Mouse (Mus musculus) hindbrain, embryonic 12.5 days (tissue): ENCODE measurements around the gene Mfap4. TPM values are rescaled to one million over a fixed set of nuclear protein-coding genes. Genes with fewer than 3 reads are reported as not detected.

Experiments used
- ATAC-seq: fragments of 200-750 bp; cut with Nextera tagmentation; 2 replicates; pipeline ENCODE4 v1.8.0; 2017; ENCODE audit warnings: moderate TSS enrichment; ENCODE audit not compliant: low FRiP score
- H3K27ac ChIP-seq: fragments of 300-500 bp; sonication (generic); 2 replicates; pipeline ENCODE4 v1.5.1; 2016; ENCODE audit warnings: mild to moderate bottlenecking
- H3K27me3 ChIP-seq: fragments of 300-500 bp; sonication (generic); 2 replicates; pipeline ENCODE4 v1.6.1; 2016; ENCODE audit warnings: mild to moderate bottlenecking
- H3K36me3 ChIP-seq: fragments of 300-500 bp; sonication (generic); 2 replicates; pipeline ENCODE4 v1.6.1; 2016; ENCODE audit warnings: mild to moderate bottlenecking
- H3K4me1 ChIP-seq: fragments of 300-500 bp; sonication (generic); 2 replicates; pipeline ENCODE4 v1.6.1; 2016
- H3K4me2 ChIP-seq: fragments of 300-500 bp; sonication (generic); replicated peaks from 2 replicates; pipeline ENCODE4 v1.6.1; 2016; ENCODE audit warnings: mild to moderate bottlenecking
- H3K4me3 ChIP-seq: fragments of 300-500 bp; sonication (generic); 2 replicates; pipeline ENCODE4 v1.5.1; 2016; ENCODE audit warnings: mild to moderate bottlenecking
- H3K9ac ChIP-seq: fragments of 300-500 bp; sonication (generic); 2 replicates; pipeline ENCODE4 v1.6.1; 2016; ENCODE audit warnings: mild to moderate bottlenecking, moderate library complexity
- H3K9me3 ChIP-seq: fragments of 300-500 bp; sonication (generic); replicated peaks from 2 replicates; pipeline ENCODE4 v1.6.1; 2016; ENCODE audit warnings: mild to moderate bottlenecking
- WGBS: fragments of 180-500 bp; shearing (Covaris S2); methylation state at CpG from one replicate; pipeline ENCODE4 v1.1.7; 2016; 5-methylcytosine and 5-hydroxymethylcytosine counted together
- polyA plus RNA-seq: library from polyadenylated mRNA; unstranded; fragments of >200 nt; fragmentation: Nextera tagmentation; extraction: Ambion mirVana; gene quantifications from 2 replicates; pipeline ENCODE4 v1.2.1, GENCODE M21; 2016

The Mfap4 gene
- polyA plus RNA-seq, 1 experiment from 2014 or later, result 131 TPM

GRCm38 (mm10) chr11:61468534-61468933 lies 16.7 kb upstream of the Mfap4 start:
- H3K36me3 ChIP-seq, result no peaks in the 10 kb centered on the region
- H3K9ac ChIP-seq, result no peak overlapping the region
- H3K9me3 ChIP-seq, result no peaks in the 10 kb centered on the region
- H3K4me3 ChIP-seq, result no peak overlapping the region
- no peak overlapping the region for H3K27ac ChIP-seq
- 89% methylated on average over 4 of the region's 4 CpGs for WGBS
- H3K4me2 ChIP-seq, result no peak overlapping the region
- H3K4me1 ChIP-seq, result no peaks in the 10 kb centered on the region
- no peak for ATAC-seq
- no peaks in the 10 kb centered on the region for H3K27me3 ChIP-seq

GRCm38 (mm10) chr11:61469317-61469917 lies 15.8 kb upstream of the Mfap4 start:
- no peaks in the 10 kb centered on the region for H3K4me1 ChIP-seq
- H3K4me2 ChIP-seq, result no peak overlapping the region
- WGBS, result 65% methylated on average over 7 of the region's 7 CpGs
- H3K27me3 ChIP-seq, result no peaks in the 10 kb centered on the region
- no peak overlapping the region for H3K9ac ChIP-seq
- H3K9me3 ChIP-seq, result no peaks in the 10 kb centered on the region
- no peaks in the 10 kb centered on the region for H3K36me3 ChIP-seq
- H3K27ac ChIP-seq, result no peak overlapping the region
- no peak for ATAC-seq
- H3K4me3 ChIP-seq, result no peak overlapping the region

- Histone ChIP-seq H3K36me3 (no peaks in the 10 kb centered on the region), H3K4me3 (no peak overlapping the region), H3K4me2 (no peak overlapping the region), H3K4me1 (no peaks in the 10 kb centered on the region), H3K9me3 (no peaks in the 10 kb centered on the region), H3K27ac (no peak overlapping the region), H3K27me3 (no peaks in the 10 kb centered on the region), H3K9ac (no peak overlapping the region)
- ATAC-seq, result no peak
These were observed 14.4 kb upstream of the Mfap4 start for GRCm38 (mm10) chr11:61470880-61471279.

GRCm38 (mm10) chr11:61473630-61474029 lies 11.6 kb upstream of the Mfap4 start:
- no peak overlapping the region for H3K9ac ChIP-seq
- ATAC-seq, result no peak
- 80% methylated on average over 4 of the region's 4 CpGs for WGBS

GRCm38 (mm10) chr11:61476786-61477382 lies 8.3 kb upstream of the Mfap4 start:
- Histone ChIP-seq H3K9me3 (no peaks in the 10 kb centered on the region), H3K27me3 (no peaks in the 10 kb centered on the region), H3K9ac (no peak overlapping the region), H3K27ac (peak overlapping the region; percentile 30; the same call in 1 of the 2 replicates), H3K4me1 (peaks cover 13% of the 10 kb centered on the region), H3K4me3 (0 out of 2 replicates have a peak overlapping the region, but pooled peaks have one; percentile 3), H3K4me2 (peak overlapping the region; percentile 24), H3K36me3 (no peaks in the 10 kb centered on the region)
- WGBS, result 62% methylated on average over 12 of the region's 12 CpGs
- ATAC-seq, result no peak

More at GRCm38 (mm10) chr11:61473630-61474029, 11.6 kb upstream of the Mfap4 start:
- H3K27ac ChIP-seq, result no peak overlapping the region
- H3K36me3 ChIP-seq, result no peaks in the 10 kb centered on the region
- no peak overlapping the region for H3K4me3 ChIP-seq
- no peak overlapping the region for H3K4me2 ChIP-seq
- H3K9me3 ChIP-seq, result no peaks in the 10 kb centered on the region
- peaks cover 8% of the 10 kb centered on the region for H3K4me1 ChIP-seq
- no peaks in the 10 kb centered on the region for H3K27me3 ChIP-seq

GRCm38 (mm10) chr11:61477566-61478508 lies 7.4 kb upstream of the Mfap4 start:
- ATAC-seq, result no peak
- Histone ChIP-seq H3K36me3 (no peaks in the 10 kb centered on the region), H3K27ac (no peak overlapping the region), H3K4me3 (no peak overlapping the region), H3K9me3 (no peaks in the 10 kb centered on the region), H3K9ac (no peak overlapping the region), H3K4me2 (peak overlapping the region; percentile 24; the same call in 1 of the 2 replicates), H3K27me3 (no peaks in the 10 kb centered on the region), H3K4me1 (peaks cover 15% of the 10 kb centered on the region)
- 49% methylated on average over 17 of the region's 17 CpGs for WGBS

GRCm38 (mm10) chr11:61478788-61479187 lies 6.4 kb upstream of the Mfap4 start:
- Histone ChIP-seq H3K4me2 (no peak overlapping the region), H3K27me3 (no peaks in the 10 kb centered on the region), H3K27ac (no peak overlapping the region), H3K36me3 (no peaks in the 10 kb centered on the region), H3K9me3 (no peaks in the 10 kb centered on the region), H3K4me1 (peaks cover 15% of the 10 kb centered on the region), H3K9ac (no peak overlapping the region), H3K4me3 (no peak overlapping the region)
- 93% methylated on average over 4 of the region's 4 CpGs for WGBS
- ATAC-seq, result no peak

- H3K27ac ChIP-seq, result no peak overlapping the region
- no peaks in the 10 kb centered on the region for H3K36me3 ChIP-seq
- H3K9ac ChIP-seq, result no peak overlapping the region
- 71% methylated on average over 9 of the region's 9 CpGs for WGBS
- H3K4me2 ChIP-seq, result no peak overlapping the region
- no peak for ATAC-seq
- H3K9me3 ChIP-seq, result no peaks in the 10 kb centered on the region
- H3K4me3 ChIP-seq, result no peak overlapping the region
- no peaks in the 10 kb centered on the region for H3K27me3 ChIP-seq
- H3K4me1 ChIP-seq, result peaks cover 40% of the 10 kb centered on the region
These were observed 3.8 kb upstream of the Mfap4 start for GRCm38 (mm10) chr11:61481239-61482090.

- Histone ChIP-seq H3K4me2 (no peak overlapping the region), H3K9me3 (no peaks in the 10 kb centered on the region), H3K4me3 (no peak overlapping the region), H3K27ac (peak overlapping the region; percentile 98), H3K36me3 (peaks cover 9% of the 10 kb centered on the region), H3K9ac (no peak overlapping the region), H3K4me1 (peaks cover 48% of the 10 kb centered on the region), H3K27me3 (no peaks in the 10 kb centered on the region)
- 64% methylated on average over 13 of the region's 13 CpGs for WGBS
- ATAC-seq, result no peak
These were observed 1.9 kb upstream of the Mfap4 start for GRCm38 (mm10) chr11:61483226-61483845.

- Histone ChIP-seq H3K4me2 (peak overlapping the region; percentile 48), H3K27me3 (no peaks in the 10 kb centered on the region), H3K4me1 (peaks cover 55% of the 10 kb centered on the region), H3K9me3 (no peaks in the 10 kb centered on the region), H3K9ac (peak overlapping the region; percentile 50; the same call in 1 of the 2 replicates), H3K36me3 (peaks cover 18% of the 10 kb centered on the region), H3K27ac (peak overlapping the region; percentile 98), H3K4me3 (peak overlapping the region; percentile 26; the same call in 1 of the 2 replicates)
- WGBS, result 14% methylated on average over 10 of the region's 10 CpGs
- ATAC-seq, result 0 out of 2 replicates have a peak, but pooled peaks have one; percentile 10
These were observed 997 bp upstream of the Mfap4 start for GRCm38 (mm10) chr11:61484256-61484612.
